Mouse (Mus musculus) left cerebral cortex, postnatal 14 days (tissue): ENCODE results near the gene Srcap. TPM values are rescaled to one million over a fixed set of nuclear protein-coding genes. Genes with fewer than 3 reads are reported as not detected.

ENCODE experiments used
- DNase-seq, 2 experiments: peaks; one replicate each; pipeline ENCODE4 v3.0.0; 2021 to 2022; ENCODE audit warnings: low spot score in 2 of 2, mixed read lengths in 1 of 2
- intact Hi-C: fragments of 180-260 bp; cut with DNase I; formaldehyde crosslinking; loops from one replicate; pipeline ENCODE4 v1.15.1; 2025
- total RNA-seq, 2 experiments: library from RNA; stranded (reverse); gene quantifications; 2 replicates each; pipeline ENCODE4 v1.2.3; 2021

The Srcap gene
- total RNA-seq, 2 experiments from 2014 or later, result 112 to 114 TPM

- no peak for DNase-seq
- intact Hi-C loops, result no loop called here
These were observed 37.5 kb downstream of the Srcap start for GRCm38 (mm10) chr7:127549116-127549835.

DNA sequence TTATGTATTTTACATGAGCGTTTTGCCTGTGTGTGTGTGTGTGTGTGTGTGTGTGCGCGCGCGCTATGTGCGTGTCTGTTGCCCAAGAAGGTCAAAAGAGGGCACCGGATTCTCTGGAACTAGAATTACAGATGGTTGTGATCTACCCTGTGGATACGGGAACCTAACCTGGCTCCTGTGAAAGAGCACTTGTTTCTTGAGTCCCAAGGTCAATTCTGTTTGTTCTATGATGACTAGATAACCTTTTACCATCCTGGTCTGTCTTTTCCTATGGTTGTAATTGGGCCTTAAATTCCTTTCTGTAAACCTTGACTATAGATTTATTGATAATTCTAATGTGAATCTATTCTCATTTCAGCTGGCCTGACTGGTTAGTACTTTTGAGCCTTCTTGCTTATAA lies 39.8 kb downstream of the Srcap start:
- no peak for DNase-seq
- intact Hi-C loops, result no loop called here

DNA sequence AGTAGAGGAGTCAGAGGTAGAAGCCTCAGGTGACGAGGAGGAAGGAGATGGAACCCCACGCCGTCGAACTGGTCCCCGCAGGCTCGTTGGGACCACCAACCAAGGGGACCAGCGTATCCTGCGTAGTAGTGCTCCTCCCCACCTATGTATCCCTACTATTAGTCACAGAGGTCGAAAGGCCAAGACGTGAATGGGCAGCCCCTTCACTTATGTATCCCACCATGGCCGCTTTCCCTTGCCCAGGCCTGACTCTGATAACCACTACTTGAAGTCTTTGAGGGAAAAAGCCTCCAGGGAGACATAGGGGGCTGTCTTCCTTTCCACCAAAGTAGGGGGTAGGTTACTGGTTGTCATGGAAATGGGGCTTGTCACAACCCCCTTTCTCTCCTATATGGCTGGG lies 48.8 kb downstream of the Srcap start:
- DNase-seq, result no peak
- intact Hi-C loops, result loop anchor here (5.0 kb wide), 1 partner anchor 33 kb away; no protein-coding TSS in a partner anchor

DNA sequence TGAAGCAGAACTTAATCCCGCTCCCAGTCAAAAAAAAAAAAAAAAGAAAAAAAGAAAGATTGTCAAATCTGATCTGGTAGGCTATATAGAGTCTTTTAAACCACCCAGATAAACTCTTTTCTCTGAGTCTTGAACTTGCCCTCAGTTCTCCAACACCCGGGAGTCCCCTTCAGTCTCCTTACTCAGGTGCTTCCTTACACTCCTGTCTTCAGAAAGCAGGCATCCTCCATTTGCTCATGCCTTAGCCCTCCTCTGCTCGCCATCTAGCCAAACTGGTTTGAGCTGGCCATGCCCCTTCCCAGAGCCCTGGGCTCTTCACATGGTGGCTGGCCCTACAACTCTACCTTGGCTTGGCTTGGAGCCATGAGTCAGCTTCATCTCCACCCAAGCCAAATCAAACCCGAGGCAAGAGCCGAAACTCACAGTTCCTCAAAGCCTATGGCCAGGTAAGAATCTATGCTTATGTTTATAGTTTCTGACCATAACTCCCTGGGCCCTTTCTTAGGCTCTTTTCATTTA lies 49.6 kb downstream of the Srcap start, which contains the start of gene Tmem265:
Tmem265 (plus strand) TSS at position 51 of the 519 bp plus-strand sequence.
- intact Hi-C loops, result loop anchor here (5.0 kb wide), 1 partner anchor 34 kb away; no protein-coding TSS in a partner anchor
- no peak for DNase-seq

DNA sequence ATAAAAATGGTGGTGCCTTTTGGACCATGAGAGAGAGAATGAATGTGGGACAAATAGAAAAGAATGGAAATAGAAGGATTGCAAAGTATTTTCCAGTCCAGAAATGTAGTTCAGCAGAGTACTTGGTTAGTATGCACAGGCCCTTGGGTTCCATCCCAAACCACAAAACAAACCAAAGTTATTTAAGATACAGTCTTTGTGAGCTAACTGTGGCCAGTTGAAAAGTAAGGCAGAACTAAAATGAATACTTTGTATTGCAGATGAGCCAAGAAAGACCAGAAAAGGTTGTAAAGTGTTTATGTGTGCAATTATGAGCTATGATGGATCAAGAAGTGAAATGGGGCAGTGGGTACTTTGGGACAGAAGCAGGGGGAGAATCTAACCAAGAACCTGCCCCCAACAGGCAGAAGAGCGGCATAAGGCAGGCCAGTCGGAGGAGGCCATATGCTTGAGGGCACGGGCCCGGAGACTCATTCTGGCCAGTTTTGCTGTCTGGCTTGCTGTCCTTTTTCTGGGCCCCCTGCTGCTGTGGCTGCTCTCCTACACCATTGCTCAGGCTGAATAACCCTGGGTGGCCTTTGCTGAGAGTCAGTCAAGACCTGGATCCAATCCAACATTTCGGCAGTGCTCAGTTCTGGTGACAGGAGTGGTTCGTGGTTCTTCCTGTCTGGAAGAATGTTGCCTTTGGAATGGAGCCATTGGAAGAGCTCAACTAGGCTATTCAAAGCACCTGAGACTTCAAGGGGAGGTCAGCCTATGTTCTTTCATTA lies 52.8 kb downstream of the Srcap start:
- intact Hi-C loops, result loop anchor here (5.0 kb wide), 1 partner anchor 37 kb away; no protein-coding TSS in a partner anchor
- no peak for DNase-seq

GRCm38 (mm10) chr7:127572895-127573471 lies 61.2 kb downstream of the Srcap start, which contains the start of gene Phkg2:
Phkg2 (plus strand) TSS chr7:127573340.
- peak; percentile 92 to 98 for DNase-seq
- intact Hi-C loops, result no loop called here

DNA sequence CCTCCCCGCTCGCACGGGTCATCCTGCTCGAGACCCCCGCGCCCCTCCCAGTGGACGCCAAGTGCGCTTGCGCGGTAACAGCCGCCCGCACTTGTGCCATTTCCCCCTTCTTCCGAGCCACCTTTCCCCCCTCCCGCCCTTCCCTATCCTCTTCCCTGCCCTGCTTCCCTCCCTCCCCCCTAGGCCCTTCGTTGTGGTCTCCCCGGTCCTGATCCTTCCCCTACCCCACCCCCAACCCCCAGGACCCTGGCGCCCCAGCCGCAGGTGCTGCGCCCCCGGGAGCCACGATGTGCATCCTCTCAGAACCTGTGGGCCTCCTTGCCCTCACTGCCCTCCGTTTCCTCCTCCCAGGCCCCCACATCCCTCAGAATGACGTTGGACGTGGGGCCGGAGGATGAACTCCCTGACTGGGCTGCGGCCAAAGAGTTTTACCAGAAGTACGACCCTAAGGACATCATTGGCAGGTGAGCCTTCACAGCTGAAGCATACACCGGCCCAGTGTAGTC lies 61.8 kb downstream of the Srcap start:
- DNase-seq, result no peak
- intact Hi-C loops, result no loop called here

- intact Hi-C loops, result no loop called here
- no peak for DNase-seq
These were observed 62.3 kb downstream of the Srcap start for GRCm38 (mm10) chr7:127574115-127574514.

- intact Hi-C loops, result no loop called here
- no peak for DNase-seq
These were observed 71.5 kb downstream of the Srcap start for GRCm38 (mm10) chr7:127583260-127583659.

GRCm38 (mm10) chr7:127585031-127585430 lies 73.2 kb downstream of the Srcap start:
- no peak for DNase-seq
- intact Hi-C loops, result no loop called here

DNA sequence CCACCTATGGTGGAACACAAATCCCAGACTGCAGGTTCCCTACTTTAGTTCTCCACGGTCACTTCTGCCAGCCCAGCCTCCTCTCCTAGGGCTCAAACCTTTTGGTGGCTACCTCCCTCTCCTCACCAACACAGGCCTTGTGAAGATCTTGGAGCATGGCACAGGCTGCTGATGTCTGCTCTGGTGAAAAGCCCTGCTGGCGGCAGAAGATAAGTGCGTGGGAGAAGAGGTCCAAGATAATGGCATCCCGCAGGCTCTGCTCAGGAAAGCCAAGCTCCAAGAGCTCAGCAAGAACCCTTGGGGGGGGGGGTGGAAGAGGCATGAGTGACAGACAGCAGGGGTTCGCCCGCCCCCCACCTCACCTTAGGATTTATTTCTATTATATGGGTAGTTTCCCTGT lies 74.4 kb downstream of the Srcap start:
- intact Hi-C loops, result no loop called here
- no peak for DNase-seq

DNA sequence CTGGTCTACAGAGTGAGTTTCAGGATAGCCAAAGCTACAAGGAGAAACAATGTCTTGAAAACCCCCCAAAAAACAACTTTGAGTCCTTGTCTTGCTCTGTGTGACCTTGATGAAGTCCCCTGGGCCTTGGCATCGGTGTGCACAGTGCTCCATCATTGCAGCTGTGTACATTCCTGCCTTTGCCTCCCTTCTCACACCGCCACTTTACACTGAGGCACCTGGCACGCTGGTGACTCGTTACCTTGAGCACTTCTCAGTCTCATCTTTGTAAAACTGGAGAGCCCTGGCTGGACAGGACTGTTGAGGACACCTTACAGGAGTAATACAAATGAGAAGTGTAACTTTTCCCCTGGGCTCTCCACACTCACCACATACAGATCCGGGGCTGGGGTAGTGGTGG lies 75.4 kb downstream of the Srcap start:
- DNase-seq, result no peak
- intact Hi-C loops, result no loop called here

- DNase-seq, result peak; percentile 95 to 98
- intact Hi-C loops, result no loop called here
These were observed 76.5 kb downstream of the Srcap start, which contains the start of the genes Ccdc189 and Rnf40 for GRCm38 (mm10) chr7:127588011-127588871. Ccdc189 (minus strand) TSS chr7:127588595. Rnf40 (plus strand) TSS chr7:127588767.

- intact Hi-C loops, result no loop called here
- no peak for DNase-seq
These were observed 77.1 kb downstream of the Srcap start for GRCm38 (mm10) chr7:127588901-127589300.

DNA sequence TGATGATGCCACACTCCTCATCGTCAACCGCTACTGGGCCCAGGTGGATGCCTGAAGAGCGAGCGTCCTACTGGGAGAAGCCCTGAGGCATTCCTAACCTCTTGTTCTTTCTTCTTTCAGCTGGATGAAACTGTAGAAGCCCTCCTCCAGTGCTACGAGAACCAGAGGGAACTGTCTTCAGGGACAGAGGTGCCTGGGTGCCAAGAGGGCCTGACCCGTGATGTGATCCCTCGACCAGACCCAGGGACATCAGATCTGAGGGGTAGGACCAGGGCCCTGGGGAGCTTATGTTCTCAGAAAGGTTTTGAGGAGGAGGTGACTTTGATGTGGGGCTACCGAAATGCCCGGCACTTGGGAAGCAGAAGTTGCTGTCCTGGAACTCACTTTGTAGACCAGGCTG lies 77.9 kb downstream of the Srcap start:
- intact Hi-C loops, result no loop called here
- no peak for DNase-seq

GRCm38 (mm10) chr7:127591108-127591507 lies 79.3 kb downstream of the Srcap start:
- DNase-seq, result no peak
- intact Hi-C loops, result no loop called here

DNA sequence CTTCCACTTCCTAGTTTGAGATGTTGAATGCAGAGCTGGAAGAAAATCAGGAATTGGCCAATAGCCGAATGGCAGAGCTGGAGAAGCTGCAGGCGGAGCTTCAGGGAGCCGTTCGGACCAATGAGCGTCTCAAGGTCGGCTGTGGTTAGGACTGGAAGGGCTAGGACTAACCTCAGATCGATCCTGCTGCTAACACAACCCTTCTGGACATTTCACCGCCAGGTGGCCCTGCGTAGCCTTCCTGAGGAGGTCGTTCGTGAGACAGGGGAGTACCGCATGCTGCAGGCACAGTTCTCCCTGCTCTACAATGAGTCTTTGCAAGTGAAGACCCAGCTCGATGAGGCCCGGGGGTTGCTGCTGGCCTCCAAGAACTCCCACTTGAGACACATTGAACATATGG lies 80.8 kb downstream of the Srcap start:
- no peak for DNase-seq
- intact Hi-C loops, result no loop called here

DNA sequence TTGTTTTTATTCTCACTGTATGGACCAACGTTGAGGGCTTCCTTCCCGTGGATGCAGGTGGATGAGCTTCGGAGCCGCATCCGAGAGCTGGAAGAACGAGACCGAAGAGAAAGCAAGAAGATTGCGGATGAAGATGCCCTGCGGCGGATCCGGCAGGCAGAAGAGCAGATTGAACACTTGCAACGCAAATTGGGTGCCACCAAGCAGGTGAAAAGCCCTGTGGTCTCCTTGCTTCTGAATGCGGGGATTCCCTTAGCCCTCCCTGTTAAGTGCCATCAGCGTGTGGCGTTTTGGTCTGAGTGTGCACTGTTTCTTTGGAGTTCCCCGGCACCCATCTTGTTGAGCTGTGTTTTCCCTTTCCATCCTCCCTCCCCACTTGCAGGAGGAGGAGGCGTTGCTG lies 85.0 kb downstream of the Srcap start:
- DNase-seq, result no peak

DNA sequence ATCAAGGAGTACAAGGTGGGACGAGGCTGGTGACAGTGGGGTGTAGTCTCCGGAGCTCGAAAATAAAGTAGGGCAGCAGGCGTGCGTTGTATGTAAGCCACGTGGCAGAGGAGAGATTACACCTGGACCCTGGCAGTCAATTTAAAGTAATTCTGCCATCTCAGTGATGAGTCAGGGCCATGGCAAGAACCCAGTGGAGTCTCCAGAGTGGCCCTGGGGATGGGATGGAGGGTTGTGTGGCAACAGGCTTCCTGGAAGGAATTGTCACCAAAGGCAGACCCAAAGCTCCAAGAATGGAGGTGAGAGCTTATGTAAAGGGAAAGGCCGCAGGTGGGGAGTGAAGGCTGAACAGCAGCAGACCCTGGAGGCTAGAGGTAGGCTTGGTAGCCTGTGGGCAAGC lies 88.8 kb downstream of the Srcap start:
- DNase-seq, result no peak
- intact Hi-C loops, result no loop called here

More for the DNA sequence above, 85.0 kb downstream of the Srcap start:
- intact Hi-C loops, result no loop called here
